Mouse (Mus musculus): ENCODE data around the gene Dars2.
"Not testable (repeated sequence)": the region's sequence is repeated elsewhere in the genome, so short reads cannot be mapped to it uniquely, and the experiment has no call there.

Gene Dars2

DNA sequence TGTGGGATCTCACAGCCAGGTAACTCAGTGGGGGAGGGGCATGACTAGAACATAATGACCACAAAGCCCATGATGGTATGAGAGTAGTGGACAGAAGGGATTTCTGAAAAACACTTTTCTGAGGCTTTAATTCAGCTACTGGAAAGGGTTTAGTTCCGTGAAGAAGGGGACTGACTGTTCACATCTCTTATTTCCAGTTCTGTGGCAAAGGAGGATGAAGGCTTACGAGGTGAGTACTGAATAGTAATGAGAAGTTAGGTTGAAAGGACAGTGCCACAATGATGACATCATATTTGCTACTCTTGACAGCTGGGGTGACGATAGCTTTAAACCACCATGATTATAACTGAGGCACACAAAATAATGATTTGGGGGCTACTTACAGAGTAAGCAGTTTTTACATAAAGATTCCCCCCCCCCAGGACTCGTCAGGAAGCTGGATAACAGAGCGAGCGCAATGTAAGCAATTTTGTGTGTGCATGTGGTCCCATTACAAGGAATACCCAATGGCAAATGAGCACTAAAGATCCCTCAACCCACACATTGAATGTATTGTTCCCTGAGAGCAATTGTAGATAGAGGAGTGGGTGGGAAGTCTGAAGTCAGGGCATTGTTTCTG, 34.6 kb downstream of the Dars2 start:
- in situ Hi-C loops (cut with MboI, MseI) = no loop called here

DNA sequence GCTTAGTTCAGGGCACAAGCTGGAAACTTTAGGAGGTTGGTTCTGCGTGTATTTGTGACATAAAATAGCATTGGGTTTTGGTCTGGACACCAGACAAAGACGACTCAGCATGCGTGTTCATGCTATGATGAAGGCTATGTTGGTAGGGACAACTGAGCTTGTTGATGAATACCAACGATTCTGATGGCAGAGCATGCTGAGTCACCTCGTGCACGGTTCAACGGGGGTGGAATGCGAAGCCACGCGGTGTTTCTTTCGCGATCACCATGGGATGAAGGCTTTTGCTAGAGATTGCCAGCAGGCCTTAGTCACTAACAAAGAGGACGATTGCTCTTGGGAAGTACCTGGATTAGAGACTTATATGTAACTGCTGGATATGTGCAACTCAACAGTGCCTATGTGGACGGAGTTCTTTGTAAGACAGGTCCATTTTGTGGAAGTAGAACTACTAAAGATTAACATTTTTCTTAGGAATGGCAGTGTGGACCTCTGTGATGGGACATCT, 35.1 kb downstream of the Dars2 start:
- in situ Hi-C loops (cut with MboI, MseI) = no loop called here

DNA sequence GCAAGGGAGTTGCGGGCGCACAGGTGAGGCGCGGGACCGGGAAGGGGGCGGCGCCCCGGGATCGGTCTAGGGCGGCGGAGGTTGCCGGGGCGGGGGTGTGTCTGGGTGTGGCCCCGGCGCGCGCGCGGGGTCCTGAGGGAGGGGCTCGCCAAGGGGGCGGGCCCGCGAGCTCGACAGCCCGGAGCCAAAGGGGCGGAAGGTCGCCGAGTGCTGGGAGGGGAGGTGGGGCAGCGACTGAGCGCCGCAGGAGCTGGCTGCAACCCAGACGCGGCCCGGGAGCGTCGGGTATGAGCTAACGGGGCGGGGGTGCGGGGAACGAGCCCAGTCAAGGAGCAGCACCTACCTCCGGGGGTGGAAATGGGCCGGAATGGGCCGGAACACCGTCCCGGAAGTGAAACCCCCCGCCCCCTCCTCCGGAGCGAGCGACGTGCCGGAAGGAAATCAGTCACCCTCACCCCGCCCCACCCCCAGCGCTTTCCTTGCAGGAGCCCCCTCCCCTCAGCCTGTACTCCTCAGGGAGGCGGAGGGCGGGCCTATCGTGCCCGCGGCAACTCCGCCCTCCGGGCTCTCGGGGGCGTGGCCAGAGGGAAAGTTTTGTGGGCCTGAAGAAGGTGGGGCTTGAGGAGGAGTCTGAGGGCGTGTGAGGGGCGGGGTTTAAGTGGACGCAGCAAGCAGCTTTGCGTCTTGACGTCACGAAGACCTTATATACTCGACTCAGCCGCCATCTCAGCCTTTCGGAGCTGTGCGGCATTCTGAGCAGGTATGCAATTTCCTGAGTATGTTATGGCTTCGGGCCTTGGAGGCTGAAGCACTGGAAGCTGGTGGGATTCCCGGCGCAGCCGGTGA, 35.8 kb downstream of the Dars2 start, which contains the start of gene Zbtb37:
TSS of gene Zbtb37 (minus strand) at position 415 of the 846 bp plus-strand sequence.
- in situ Hi-C loops (cut with MboI, MseI) = no loop called here

DNA sequence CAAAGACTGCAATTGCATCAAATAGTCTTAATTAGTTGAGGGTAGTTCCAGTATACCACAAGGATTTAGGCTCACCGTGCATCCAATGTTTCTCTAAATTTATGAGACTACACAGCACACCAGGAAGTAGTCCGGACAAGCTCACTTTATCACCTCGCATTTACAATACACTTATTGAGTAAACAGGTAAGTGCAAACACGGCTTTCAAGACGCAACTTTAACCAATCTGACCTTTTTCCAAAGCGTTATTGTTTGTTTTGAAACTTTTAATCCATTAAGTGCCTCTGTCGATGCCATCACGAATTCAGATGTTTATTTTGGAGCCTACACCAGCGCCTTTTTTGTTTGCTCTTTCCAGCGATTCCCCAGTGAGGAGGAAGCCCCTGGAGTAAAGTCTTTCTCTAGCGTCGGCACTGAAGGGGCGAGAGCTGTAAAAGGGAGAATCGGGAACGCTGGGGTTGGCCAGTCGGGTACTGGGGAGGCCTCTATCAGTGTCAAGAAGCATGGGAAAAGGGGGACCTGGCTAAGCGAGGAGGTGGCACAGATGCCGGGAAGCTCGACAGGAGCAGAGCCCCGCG, 36.5 kb downstream of the Dars2 start:
- in situ Hi-C loops (cut with MboI, MseI) = no loop called here

DNA sequence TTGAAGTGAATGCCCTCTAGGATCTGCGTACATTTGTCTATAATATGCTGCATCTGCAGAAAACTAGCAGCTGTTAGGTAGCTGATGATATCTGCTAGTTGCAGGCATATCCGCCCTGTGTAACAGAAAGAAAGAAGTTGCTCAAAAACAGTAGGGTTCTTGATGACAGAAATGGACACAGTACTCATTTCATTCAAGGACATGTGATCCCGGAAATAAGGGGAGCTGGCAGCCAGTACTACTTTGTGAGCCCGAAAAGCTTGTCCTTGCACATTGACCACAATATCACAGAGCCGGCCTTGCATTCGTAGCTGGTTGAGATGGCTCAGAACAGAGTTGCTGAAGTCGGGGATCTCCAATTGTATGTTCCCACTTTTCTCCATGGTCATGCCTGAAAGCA, 38.1 kb downstream of the Dars2 start:
- in situ Hi-C loops (cut with MboI, MseI) = no loop called here

DNA sequence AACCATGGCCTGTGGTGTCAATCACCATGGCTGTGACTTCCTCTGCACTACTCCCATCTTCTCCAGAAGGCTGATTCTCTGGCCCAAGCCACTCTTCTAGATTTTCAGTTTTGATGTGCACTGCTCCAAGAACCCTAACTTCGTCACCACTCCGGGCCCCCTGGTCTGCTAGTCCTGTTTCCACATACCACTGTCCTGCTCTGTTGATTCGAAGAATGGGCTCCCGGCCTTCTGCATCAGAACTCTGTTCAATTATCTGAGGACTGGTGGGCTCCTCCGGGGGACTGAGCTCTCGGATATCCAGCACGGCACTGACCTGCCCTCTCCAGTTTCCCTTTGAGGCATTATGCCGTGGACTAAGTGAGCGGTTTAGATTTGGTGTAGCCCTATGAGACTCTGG, 38.6 kb downstream of the Dars2 start:
- in situ Hi-C loops (cut with MboI, MseI) = no loop called here

DNA sequence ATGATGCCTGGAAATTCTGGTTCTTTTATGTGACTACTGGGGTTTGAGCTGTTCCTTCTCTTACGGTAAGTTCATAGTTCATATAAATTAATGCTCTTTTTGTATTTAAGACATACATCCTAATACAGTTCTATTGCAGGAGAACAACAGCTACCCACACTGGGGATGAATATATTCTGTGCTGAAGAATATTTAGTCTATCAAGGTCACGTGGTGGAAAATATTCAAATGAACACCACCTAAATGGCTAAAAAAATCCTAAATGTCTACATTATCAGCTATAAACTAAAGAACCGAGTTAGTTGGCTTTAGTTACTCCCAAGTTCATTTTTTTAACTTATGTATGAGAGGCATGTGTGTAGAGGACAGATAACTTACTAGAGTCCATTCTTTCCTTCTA, 40.4 kb downstream of the Dars2 start:
- in situ Hi-C loops (cut with MboI, MseI) = no loop called here

DNA sequence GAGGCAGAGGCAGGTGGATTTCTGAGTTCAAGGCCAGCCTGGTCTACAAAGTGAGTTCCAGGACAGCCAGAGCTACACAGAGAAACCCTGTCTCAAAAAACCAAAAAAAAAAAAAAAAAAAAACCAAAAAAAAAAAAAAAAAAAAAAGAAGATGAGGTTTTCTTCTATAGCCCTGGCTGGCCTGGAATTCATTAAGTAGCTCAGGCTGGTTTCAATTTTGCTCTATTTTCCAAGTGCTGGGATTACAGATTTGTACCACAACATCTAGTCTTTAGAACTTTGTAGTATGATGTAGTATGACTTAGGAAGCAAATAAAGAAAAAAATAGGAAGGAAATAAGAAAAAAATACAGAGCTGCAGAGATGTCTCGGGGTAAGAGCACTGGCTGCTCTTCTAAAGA, 42.0 kb downstream of the Dars2 start:
- in situ Hi-C loops (cut with MboI, MseI) = not testable (repeated sequence)

DNA sequence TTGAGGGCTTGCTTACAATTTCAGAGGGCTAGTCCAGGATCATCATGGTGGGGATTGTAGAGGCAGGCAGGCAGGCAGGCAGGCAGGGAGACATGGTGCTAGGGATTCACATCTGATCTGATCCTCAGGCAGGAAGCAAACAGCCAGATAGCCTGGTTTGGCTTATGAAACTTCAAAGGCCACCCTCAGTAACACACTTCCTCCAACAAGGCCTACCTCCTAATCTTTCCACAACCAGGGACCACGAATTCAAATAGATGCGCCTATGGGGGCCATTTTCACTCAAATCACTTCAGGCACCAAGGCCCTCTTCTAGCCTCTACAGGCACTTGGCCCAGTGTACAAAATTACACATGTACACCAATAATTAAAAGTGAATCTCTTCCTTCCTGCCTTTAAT, 43.3 kb downstream of the Dars2 start:
- in situ Hi-C loops (cut with MboI, MseI) = no loop called here

DNA sequence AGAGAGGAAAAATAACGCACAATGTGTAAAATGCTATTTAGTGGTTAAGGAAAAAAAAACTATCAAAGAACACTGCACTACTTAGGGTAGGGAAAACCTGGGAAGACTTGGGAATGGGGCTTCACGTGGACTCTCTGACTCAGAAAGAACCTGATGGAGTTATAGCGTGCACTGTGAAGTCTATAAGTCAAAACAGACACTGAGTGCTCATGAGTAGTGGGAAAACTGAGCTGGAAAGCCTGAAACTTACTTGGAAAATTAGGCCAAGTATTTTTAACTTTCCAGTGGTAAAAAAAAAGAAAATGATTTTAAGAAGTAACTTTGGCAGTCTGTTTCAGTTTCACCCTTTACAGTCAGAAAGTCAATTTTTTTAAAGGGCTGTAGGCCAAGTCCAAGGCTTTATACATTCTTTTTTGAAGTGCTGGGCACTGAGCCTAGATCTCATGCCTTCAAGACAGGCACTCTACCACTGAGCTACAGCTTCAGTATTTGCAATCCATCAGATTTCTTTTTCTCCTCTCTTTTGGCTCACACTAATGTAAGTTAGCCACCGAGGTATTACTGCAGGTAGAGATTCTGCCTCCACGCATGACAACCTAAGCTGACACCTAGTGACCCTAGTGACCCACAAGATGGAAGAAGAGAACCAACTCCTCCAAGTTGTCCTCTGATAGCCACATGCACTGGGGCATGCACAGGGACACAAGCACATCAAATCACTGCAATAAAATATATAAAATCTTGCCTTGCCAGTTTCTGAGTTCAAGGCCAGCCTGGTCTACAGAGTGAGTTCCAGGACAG, 44.8 kb downstream of the Dars2 start:
- in situ Hi-C loops (cut with MboI, MseI) = no loop called here

DNA sequence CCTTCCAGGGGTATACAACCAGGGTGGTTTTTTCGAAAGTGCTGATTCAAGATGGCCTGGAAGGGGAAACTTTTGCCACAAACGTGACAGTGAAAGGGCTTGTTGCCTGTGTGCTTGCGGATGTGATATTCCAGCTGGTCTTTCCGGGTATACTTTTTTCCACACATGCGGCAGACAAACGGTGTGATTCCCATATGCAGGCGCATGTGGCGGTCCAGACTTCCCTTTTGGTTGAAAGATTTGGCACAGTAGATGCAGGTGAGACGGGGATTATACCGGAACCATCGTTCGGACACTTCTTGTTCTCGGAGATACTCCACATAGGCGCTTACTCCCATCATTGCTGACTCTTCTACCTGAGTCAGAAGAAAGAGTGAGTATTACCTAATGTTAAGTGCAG, 50.4 kb downstream of the Dars2 start:
- in situ Hi-C loops (cut with MboI, MseI) = no loop called here

DNA sequence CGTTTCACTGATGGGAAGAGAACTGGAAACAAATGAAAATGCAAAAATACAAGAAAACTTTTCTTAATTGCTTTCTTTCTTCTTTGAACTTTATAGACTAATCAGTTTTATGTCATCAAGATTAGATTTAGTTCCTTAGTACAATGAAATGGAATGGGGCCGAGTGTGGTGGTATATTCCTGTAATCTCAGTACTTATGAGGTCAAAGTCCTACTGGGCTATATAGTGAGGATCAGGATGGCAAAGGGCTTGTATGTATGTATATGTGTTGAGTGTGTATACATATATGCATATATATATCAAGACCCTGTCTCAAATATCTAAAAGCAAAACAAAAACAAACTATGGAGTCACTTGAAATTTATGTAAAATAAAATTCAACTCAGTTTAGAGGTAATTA, 54.1 kb downstream of the Dars2 start:
- in situ Hi-C loops (cut with MboI, MseI) = no loop called here

DNA sequence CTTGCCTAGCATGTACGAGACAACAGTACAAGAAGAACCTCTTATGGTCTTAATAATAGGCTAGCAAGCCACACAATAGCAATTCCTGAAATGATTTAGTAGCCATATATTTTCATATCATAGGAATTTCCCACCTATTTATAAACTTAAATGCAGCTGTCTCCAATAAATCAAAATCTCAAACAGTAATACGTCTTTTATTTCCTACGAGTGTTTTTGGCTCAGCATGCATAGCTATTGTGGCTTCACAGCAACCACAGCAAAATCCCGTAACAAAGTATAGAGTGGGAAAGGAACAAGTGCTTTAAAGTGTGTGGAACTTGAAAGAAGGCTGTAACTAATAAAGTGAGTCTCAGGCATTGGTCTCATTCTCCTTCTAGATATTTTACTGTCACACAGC, 60.0 kb downstream of the Dars2 start:
- in situ Hi-C loops (cut with MboI, MseI) = no loop called here

DNA sequence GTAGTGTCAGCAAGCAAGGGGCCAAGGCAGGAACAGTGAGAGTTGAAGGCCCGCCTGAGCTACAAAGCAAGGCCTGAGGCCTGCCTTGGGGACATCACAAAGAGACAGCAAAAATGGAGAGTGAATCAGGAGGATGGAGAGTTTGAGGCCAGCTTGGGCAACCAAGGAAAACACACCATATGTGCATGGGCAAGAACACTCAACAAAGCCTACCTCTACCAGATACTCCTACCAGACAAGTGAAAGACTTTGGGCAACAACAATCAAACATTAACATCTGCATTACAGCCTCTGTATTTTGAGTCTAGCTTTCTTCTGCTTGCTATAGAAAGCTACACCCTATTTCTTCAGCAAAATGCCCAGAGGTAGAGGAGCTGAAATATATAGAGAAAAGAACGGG, 62.4 kb downstream of the Dars2 start:
- in situ Hi-C loops (cut with MboI, MseI) = no loop called here

DNA sequence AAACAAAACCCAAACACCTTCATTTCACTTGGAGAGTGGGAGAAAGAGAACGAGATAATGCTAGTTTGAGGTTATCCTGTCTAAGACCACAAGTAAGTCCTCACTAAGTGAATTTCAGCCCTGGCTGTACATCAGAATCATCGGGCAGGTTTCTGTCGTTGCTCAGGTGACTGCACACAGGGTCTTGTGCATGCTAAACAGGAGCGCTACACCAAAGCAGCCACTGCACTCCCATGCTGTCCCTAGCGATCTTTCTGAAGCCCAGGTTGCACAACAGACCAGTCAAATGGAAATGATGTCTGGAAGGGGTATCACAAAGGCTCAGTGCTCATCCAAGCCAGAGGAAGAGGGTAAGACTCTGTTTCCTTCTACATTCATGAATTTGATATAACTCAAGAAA, 64.0 kb downstream of the Dars2 start:
- in situ Hi-C loops (cut with MboI, MseI) = no loop called here

DNA sequence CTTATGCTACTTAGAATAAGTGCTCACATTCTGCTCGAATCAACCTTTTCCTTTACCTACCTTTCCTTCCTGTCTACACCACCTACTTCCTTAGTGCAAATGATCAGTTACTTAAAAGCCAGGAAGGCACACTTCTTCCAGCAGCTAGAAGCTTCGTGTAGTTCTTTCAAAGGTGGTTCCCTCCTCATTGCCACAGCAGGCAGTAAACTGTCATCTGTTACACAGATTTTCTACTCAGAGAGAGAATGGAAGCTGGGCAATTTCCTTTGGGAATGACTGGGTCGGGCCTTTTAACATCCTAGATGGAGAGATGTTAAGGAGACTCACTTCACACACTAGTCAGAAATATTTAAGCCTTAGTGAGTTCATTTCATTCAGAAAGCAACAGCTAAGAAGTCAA, 64.9 kb downstream of the Dars2 start:
- in situ Hi-C loops (cut with MboI, MseI) = no loop called here

DNA sequence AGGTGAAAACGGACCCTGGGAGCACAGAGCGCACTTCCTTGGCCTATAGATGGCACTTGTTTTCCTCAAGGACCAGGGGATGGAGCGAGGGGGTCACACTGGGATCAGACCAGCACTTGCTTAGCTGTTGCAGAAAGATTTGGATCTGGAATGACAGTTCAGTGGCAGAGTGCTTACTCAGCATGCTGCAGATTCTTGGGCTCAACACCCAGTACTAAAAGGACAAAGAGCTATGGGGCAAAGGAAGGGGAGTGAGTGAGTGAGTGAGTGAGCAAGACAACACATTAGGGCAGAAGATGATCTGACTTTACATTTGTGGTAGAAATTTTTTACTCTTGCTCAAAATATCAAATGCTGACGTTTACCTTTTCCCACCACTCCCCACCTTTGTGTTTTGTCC, 65.5 kb downstream of the Dars2 start:
- in situ Hi-C loops (cut with MboI, MseI) = no loop called here

DNA sequence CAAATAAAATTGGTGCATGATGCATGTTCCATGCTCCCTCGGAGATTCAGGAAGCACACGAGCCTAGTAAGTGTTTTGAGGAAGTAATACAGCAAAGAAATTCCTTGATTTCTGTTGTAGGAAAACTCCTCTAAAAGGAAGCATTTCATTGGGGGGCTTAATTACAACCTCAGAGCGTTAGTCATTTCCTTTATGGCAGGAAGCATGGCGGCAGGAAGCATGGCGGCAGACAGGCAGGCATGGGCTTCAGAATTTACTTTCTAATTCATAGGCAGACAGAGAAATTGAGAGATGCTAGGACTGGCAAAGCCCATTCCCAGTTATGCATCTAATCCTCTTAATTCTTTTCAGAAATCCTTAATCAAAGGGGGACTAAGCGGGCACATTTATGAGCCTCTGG, 76.6 kb downstream of the Dars2 start:
- in situ Hi-C loops (cut with MboI, MseI) = no loop called here
